Mouse (Mus musculus) liver, postnatal 0 days (tissue): ENCODE measurements around the gene Eya2. TPM values are rescaled to one million over a fixed set of nuclear protein-coding genes. Genes with fewer than 3 reads are reported as not detected.

ENCODE experiments used
- ATAC-seq: fragments of 200-750 bp; cut with Nextera tagmentation; 2 replicates; pipeline ENCODE4 v1.8.0; 2017; ENCODE audit warnings: mild to moderate bottlenecking, moderate library complexity
- DNase-seq: peaks from one replicate; pipeline ENCODE4 v3.0.0-alpha.2; 2016
- H3K27ac ChIP-seq: fragments of 300-500 bp; sonication (generic); 2 replicates; pipeline ENCODE4 v1.5.1; 2014; ENCODE audit warnings: antibody characterized with exemption, moderate library complexity, mild to moderate bottlenecking, low read depth
- H3K27me3 ChIP-seq: fragments of 300-500 bp; sonication (generic); 2 replicates; pipeline ENCODE4 v1.6.1; 2014; ENCODE audit warnings: low read length, control low read depth, mixed read lengths; ENCODE audit not compliant: insufficient read depth
- H3K36me3 ChIP-seq: fragments of 300-500 bp; sonication (generic); replicated peaks from 2 replicates; pipeline ENCODE4 v1.6.1; 2014; ENCODE audit warnings: mild to moderate bottlenecking, control low read depth, low read length, moderate library complexity, mixed read lengths; ENCODE audit not compliant: insufficient read depth
- H3K4me1 ChIP-seq: fragments of 300-500 bp; sonication (generic); 2 replicates; pipeline ENCODE4 v1.6.1; 2014; ENCODE audit warnings: antibody characterized with exemption, mild to moderate bottlenecking, control low read depth; ENCODE audit not compliant: insufficient read depth
- H3K4me2 ChIP-seq: fragments of 300-500 bp; sonication (generic); 2 replicates; pipeline ENCODE4 v1.6.1; 2014; ENCODE audit warnings: low read depth, mild to moderate bottlenecking, low read length, moderate library complexity, mixed read lengths
- H3K4me3 ChIP-seq: fragments of 300-500 bp; sonication (generic); 2 replicates; pipeline ENCODE4 v1.5.1; 2014; ENCODE audit warnings: low read depth, low read length
- H3K9ac ChIP-seq: fragments of 300-500 bp; sonication (generic); replicated peaks from 2 replicates; pipeline ENCODE4 v1.6.1; 2014; ENCODE audit warnings: mild to moderate bottlenecking, moderate library complexity
- H3K9me3 ChIP-seq: fragments of 300-500 bp; sonication (generic); 2 replicates; pipeline ENCODE4 v1.6.1; 2016; ENCODE audit warnings: mild to moderate bottlenecking, control low read depth, low read length, mixed read lengths
- CTCF ChIP-seq: sonication (generic); IDR thresholded peaks from 2 replicates; pipeline ENCODE4 v1.5.1; 2016; ENCODE audit warnings: antibody characterized with exemption, low read depth
- EP300 ChIP-seq: IDR thresholded peaks from 2 replicates; pipeline ENCODE4 v1.6.1; 2016; ENCODE audit warnings: antibody characterized with exemption, low read depth, mild to moderate bottlenecking
- WGBS: fragments of 180-500 bp; shearing (Covaris S2); extraction: QIAGEN DNeasy Blood & Tissue Kit; methylation state at CpG from one replicate; pipeline ENCODE4 v1.1.7; 2014; ENCODE audit not compliant: insufficient replicate concordance; 5-methylcytosine and 5-hydroxymethylcytosine counted together
- polyA plus RNA-seq: library from polyadenylated mRNA; unstranded; fragments of >200 nt; fragmentation: Nextera tagmentation; extraction: Ambion mirVana; gene quantifications from 2 replicates; pipeline ENCODE4 v1.2.1, GENCODE M21; 2015

The Eya2 gene
- polyA plus RNA-seq, 1 experiment from 2014 or later = 0.20 TPM

DNA sequence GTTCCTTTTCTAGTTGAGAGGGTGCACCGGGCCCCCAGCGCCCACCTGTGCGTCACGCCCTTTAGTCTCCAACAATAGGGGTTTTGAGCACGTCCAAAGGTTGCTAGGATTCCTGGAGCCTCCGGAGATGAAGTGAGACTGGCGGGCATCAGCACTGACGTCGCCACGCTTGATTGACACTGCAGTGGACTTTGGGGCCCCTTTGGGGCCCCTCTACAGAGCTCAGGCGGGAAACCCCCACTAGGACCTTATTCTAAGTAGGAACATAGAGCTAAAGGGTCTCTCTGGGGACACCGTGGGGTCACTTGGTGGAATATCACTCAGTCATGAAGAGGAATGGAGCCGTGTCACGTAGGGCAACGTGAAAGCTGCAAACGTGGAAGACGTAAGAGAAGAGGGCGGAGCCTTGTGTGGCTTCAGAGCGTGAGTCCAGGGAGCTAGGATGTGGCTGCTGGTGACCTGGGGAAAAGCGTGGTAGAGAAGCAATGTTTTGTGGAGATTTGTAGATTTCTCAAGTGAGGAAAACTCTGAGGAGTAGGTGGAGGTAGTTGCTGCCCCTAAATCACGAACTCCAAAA, 147.5 kb downstream of the Eya2 start:
- Histone ChIP-seq H3K27me3 (no peaks in the 10 kb centered on the region), H3K4me2 (no peak overlapping the region), H3K27ac (no peak overlapping the region), H3K4me3 (no peak overlapping the region), H3K9ac (no peak overlapping the region), H3K36me3 (no peaks in the 10 kb centered on the region), H3K9me3 (no peaks in the 10 kb centered on the region), H3K4me1 (no peaks in the 10 kb centered on the region)
- TF ChIP-seq CTCF = no peak
- TF ChIP-seq EP300 = no peak
- 52% methylated on average over 21 of the region's 21 CpGs for WGBS
- ATAC-seq (no peak), DNase-seq (no peak)

- DNase-seq (no peak), ATAC-seq (no peak)
- no peak overlapping the region for H3K9ac ChIP-seq
- H3K4me2 ChIP-seq = no peak overlapping the region
- TF ChIP-seq EP300 = no peak
- no peak for TF ChIP-seq CTCF
- H3K4me1 ChIP-seq = no peaks in the 10 kb centered on the region
- WGBS = 76% methylated on average over 18 of the region's 18 CpGs
- no peak overlapping the region for H3K27ac ChIP-seq
- no peak overlapping the region for H3K4me3 ChIP-seq
- H3K9me3 ChIP-seq = no peaks in the 10 kb centered on the region
- no peaks in the 10 kb centered on the region for H3K36me3 ChIP-seq
- H3K27me3 ChIP-seq = no peaks in the 10 kb centered on the region
These were observed 150.7 kb downstream of the Eya2 start for GRCm38 (mm10) chr2:165745306-165746098.

- DNase-seq (no peak), ATAC-seq (no peak)
- Histone ChIP-seq H3K4me3 (no peak overlapping the region), H3K4me2 (no peak overlapping the region), H3K27ac (no peak overlapping the region), H3K4me1 (no peaks in the 10 kb centered on the region), H3K9ac (no peak overlapping the region), H3K27me3 (no peaks in the 10 kb centered on the region), H3K9me3 (no peaks in the 10 kb centered on the region), H3K36me3 (no peaks in the 10 kb centered on the region)
- WGBS = 51% methylated on average over 7 of the region's 7 CpGs
- TF ChIP-seq EP300 (no peak), CTCF (no peak)
These were observed 153.1 kb downstream of the Eya2 start for GRCm38 (mm10) chr2:165747975-165748374.

- WGBS = 45% methylated on average over 11 of the region's 11 CpGs
- Histone ChIP-seq H3K9ac (no peak overlapping the region), H3K4me3 (no peak overlapping the region), H3K4me1 (no peaks in the 10 kb centered on the region), H3K4me2 (no peak overlapping the region), H3K27ac (no peak overlapping the region), H3K36me3 (no peaks in the 10 kb centered on the region), H3K9me3 (no peaks in the 10 kb centered on the region), H3K27me3 (no peaks in the 10 kb centered on the region)
- DNase-seq (no peak), ATAC-seq (no peak)
- no peak for TF ChIP-seq EP300
- TF ChIP-seq CTCF = no peak
These were observed 153.6 kb downstream of the Eya2 start for GRCm38 (mm10) chr2:165748426-165748825.

- Histone ChIP-seq H3K9me3 (no peaks in the 10 kb centered on the region), H3K27ac (no peak overlapping the region), H3K27me3 (no peaks in the 10 kb centered on the region), H3K9ac (no peak overlapping the region), H3K36me3 (no peaks in the 10 kb centered on the region), H3K4me2 (no peak overlapping the region), H3K4me3 (no peak overlapping the region), H3K4me1 (no peaks in the 10 kb centered on the region)
- peak; percentile 27 for DNase-seq
- peak; percentile 49 for TF ChIP-seq CTCF
- no peak for TF ChIP-seq EP300
- 33% methylated on average over 7 of the region's 7 CpGs for WGBS
- ATAC-seq = no peak
These were observed 156.2 kb downstream of the Eya2 start for GRCm38 (mm10) chr2:165751068-165751467.

- WGBS = 49% methylated on average over 4 of the region's 4 CpGs
- Histone ChIP-seq H3K4me1 (no peaks in the 10 kb centered on the region), H3K9ac (no peak overlapping the region), H3K4me2 (no peak overlapping the region), H3K27ac (no peak overlapping the region), H3K27me3 (no peaks in the 10 kb centered on the region), H3K36me3 (no peaks in the 10 kb centered on the region), H3K4me3 (no peak overlapping the region), H3K9me3 (no peaks in the 10 kb centered on the region)
- DNase-seq (no peak), ATAC-seq (no peak)
- TF ChIP-seq CTCF = no peak
- no peak for TF ChIP-seq EP300
These were observed 157.9 kb downstream of the Eya2 start for GRCm38 (mm10) chr2:165752704-165753103.
